Mouse (Mus musculus) ES-E14 (cell line): ENCODE measurements around the gene Hpn.

Source experiments
- CHD2 ChIP-seq: IDR thresholded peaks from 2 replicates; pipeline ENCODE4 v1.6.1; 2014; ENCODE audit warnings: mild to moderate bottlenecking, low read depth, low read length, inconsistent platforms
- HCFC1 ChIP-seq: IDR thresholded peaks from 2 replicates; pipeline ENCODE4 v1.6.1; 2012; ENCODE audit warnings: low read length, inconsistent platforms, borderline replicate concordance; ENCODE audit not compliant: insufficient read depth
- MAFK ChIP-seq: IDR thresholded peaks from 2 replicates; pipeline ENCODE4 v1.6.1; 2014; ENCODE audit warnings: mild to moderate bottlenecking, low read depth, low read length, inconsistent platforms; ENCODE audit not compliant: insufficient read depth
- ZC3H11A ChIP-seq: IDR thresholded peaks from 2 replicates; pipeline ENCODE4 v1.6.1; 2012; ENCODE audit warnings: low read depth, mild to moderate bottlenecking, inconsistent platforms, low read length, borderline replicate concordance
- ZNF384 ChIP-seq: IDR thresholded peaks from 2 replicates; pipeline ENCODE4 v1.6.1; 2012; ENCODE audit warnings: low read depth, low read length, inconsistent platforms

GRCm38 (mm10) chr7:31059108-31059507 is 56.0 kb downstream of the Hpn start, which contains the start of gene Lgi4:
- peak; percentile 64; the same call in 1 of the 2 replicates for TF ChIP-seq ZC3H11A
- TF ChIP-seq HCFC1 = no peak
- TF ChIP-seq CHD2 = no peak
- TF ChIP-seq ZNF384 = no peak
- no peak for TF ChIP-seq MAFK
